In the genomic region with DNA sequence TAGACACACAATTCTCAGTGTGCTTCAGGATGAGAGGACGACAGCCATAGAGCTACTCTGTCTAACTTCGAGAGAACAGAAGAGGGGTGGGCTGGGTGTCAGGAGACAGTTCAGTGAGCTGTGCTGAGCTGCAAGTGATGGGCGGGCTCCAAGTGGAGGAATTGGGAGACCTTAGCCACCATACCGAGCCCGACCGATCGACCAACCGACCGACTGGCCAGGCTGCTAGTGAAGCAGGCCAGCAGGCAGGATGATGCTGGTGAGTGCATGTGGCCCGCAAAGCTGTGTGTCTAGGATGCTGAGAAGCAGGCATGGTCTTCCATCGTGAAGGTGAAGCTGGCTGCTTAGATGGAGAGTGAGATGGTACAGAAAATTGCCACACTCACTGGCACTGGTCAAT, we compare ENCODE assay signal across 14 mouse cellular contexts.
DNase-seq lines count a peak whose midpoint lies in the region; ATAC-seq lines count a peak whose summit lies in the region.
"Had no signal": no experiment of that assay in that cellular context is flagged by ENCODE, and none has a peak within 500 bp of the region (broad histone marks: within the 10 kb centered on the region; RNA-seq: fewer than 3 reads in every experiment).

No protein-coding gene starts in this region.

- H3K27ac ChIP-seq in forebrain, embryonic 15.5 days (replicated peaks): peak overlapping the region; percentile 43; the same call in 1 of the 2 replicates
- H3K27ac ChIP-seq in forebrain, embryonic 12.5 days: no peak overlapping the region
- no peak overlapping the region; the same call in 1 of the 2 replicates for H3K27ac ChIP-seq in limb, embryonic 13.5 days
- H3K27ac ChIP-seq in midbrain, embryonic 16.5 days (ENCODE audit: low read length): peak overlapping the region; percentile 65
- H3K27ac ChIP-seq in liver, embryonic 12.5 days: no peak overlapping the region
- H3K27ac ChIP-seq: heart, embryonic 13.5 days; intestine, embryonic 15.5 days; liver, embryonic 13.5 days; neural tube, embryonic 12.5 days had no signal

- H3K36me3 ChIP-seq in forebrain, embryonic 15.5 days: no peaks in the 10 kb centered on the region
- H3K36me3 ChIP-seq in forebrain, embryonic 12.5 days (replicated peaks): no peaks in the 10 kb centered on the region
- peaks cover 32% of the 10 kb centered on the region for H3K36me3 ChIP-seq in megakaryocyte, embryonic 14.5 days (replicated peaks; ENCODE audit: low read length)
- H3K36me3 ChIP-seq in limb, embryonic 13.5 days: no peaks in the 10 kb centered on the region
- H3K36me3 ChIP-seq in midbrain, embryonic 16.5 days (ENCODE audit: control insufficient read depth, insufficient read depth, low read length): no peaks in the 10 kb centered on the region
- peaks cover 3% of the 10 kb centered on the region; the same call in 1 of the 2 replicates for H3K36me3 ChIP-seq in liver, embryonic 12.5 days
- H3K36me3 ChIP-seq: heart, embryonic 13.5 days; intestine, embryonic 15.5 days; liver, embryonic 13.5 days; neural tube, embryonic 12.5 days had no signal

- peaks cover 36% of the 10 kb centered on the region for H3K4me1 ChIP-seq in forebrain, embryonic 15.5 days
- H3K4me1 ChIP-seq in forebrain, embryonic 12.5 days: peaks cover 21% of the 10 kb centered on the region
- peaks cover 94% of the 10 kb centered on the region for H3K4me1 ChIP-seq in megakaryocyte, embryonic 14.5 days
- H3K4me1 ChIP-seq in limb, embryonic 13.5 days: peaks cover 75% of the 10 kb centered on the region
- H3K4me1 ChIP-seq in midbrain, embryonic 16.5 days (ENCODE audit: control insufficient read depth, insufficient read depth, low read length): peaks cover 17% of the 10 kb centered on the region
- H3K4me1 ChIP-seq in liver, embryonic 12.5 days: peaks cover 68% of the 10 kb centered on the region

- no peak for ATAC-seq in forebrain, embryonic 15.5 days (replicated peaks)
- no peak for ATAC-seq in forebrain, embryonic 12.5 days (ENCODE audit: low FRiP score)
- no peak for ATAC-seq in megakaryocyte, adult 5-6 weeks (ENCODE audit: poor library complexity, severe bottlenecking)
- no peak for ATAC-seq in limb, embryonic 13.5 days (ENCODE audit: low FRiP score, low read depth)
- no peak for ATAC-seq in midbrain, embryonic 16.5 days
- ATAC-seq in liver, embryonic 12.5 days: no peak
- ATAC-seq: intestine, embryonic 15.5 days had no signal

- no peaks in the 10 kb centered on the region for H3K27me3 ChIP-seq in forebrain, embryonic 15.5 days
- no peaks in the 10 kb centered on the region for H3K27me3 ChIP-seq in forebrain, embryonic 12.5 days
- H3K27me3 ChIP-seq in megakaryocyte, embryonic 14.5 days (replicated peaks): no peaks in the 10 kb centered on the region
- H3K27me3 ChIP-seq in limb, embryonic 13.5 days: no peaks in the 10 kb centered on the region
- no peaks in the 10 kb centered on the region for H3K27me3 ChIP-seq in midbrain, embryonic 16.5 days (ENCODE audit: control insufficient read depth, insufficient read depth, low read depth, low read length)
- H3K27me3 ChIP-seq in liver, embryonic 12.5 days (replicated peaks): no peaks in the 10 kb centered on the region
- H3K27me3 ChIP-seq: CH12.LX; heart, embryonic 13.5 days; intestine, embryonic 15.5 days; liver, embryonic 13.5 days; neural tube, embryonic 12.5 days had no signal

- DNase-seq in urinary bladder, postnatal 25 days (ENCODE audit: low spot score): no peak
- DNase-seq: liver, embryonic 13.5 days had no signal

- H3K4me2 ChIP-seq in forebrain, embryonic 15.5 days (replicated peaks): no peak overlapping the region
- H3K4me2 ChIP-seq in forebrain, embryonic 12.5 days: no peak overlapping the region
- H3K4me2 ChIP-seq in limb, embryonic 13.5 days (replicated peaks): no peak overlapping the region
- H3K4me2 ChIP-seq in midbrain, embryonic 16.5 days (ENCODE audit: low read length): no peak overlapping the region
- H3K4me2 ChIP-seq in liver, embryonic 12.5 days: no peak overlapping the region
- H3K4me2 ChIP-seq: heart, embryonic 13.5 days; intestine, embryonic 15.5 days; liver, embryonic 13.5 days; lung, embryonic 14.5 days; neural tube, embryonic 12.5 days had no signal

- H3K4me3 ChIP-seq in forebrain, embryonic 15.5 days: no peak overlapping the region
- no peak overlapping the region for H3K4me3 ChIP-seq in forebrain, embryonic 12.5 days (replicated peaks)
- peak overlapping the region; percentile 75 for H3K4me3 ChIP-seq in megakaryocyte, embryonic 14.5 days (replicated peaks)
- H3K4me3 ChIP-seq in limb, embryonic 13.5 days: no peak overlapping the region
- no peak overlapping the region for H3K4me3 ChIP-seq in midbrain, embryonic 16.5 days (ENCODE audit: low read depth, low read length)
- no peak overlapping the region for H3K4me3 ChIP-seq in liver, embryonic 12.5 days
- H3K4me3 ChIP-seq: heart, embryonic 13.5 days; intestine, embryonic 15.5 days; liver, embryonic 13.5 days; neural tube, embryonic 12.5 days had no signal

- H3K9ac ChIP-seq in forebrain, embryonic 15.5 days (replicated peaks): no peak overlapping the region
- H3K9ac ChIP-seq in forebrain, embryonic 12.5 days: no peak overlapping the region
- H3K9ac ChIP-seq in limb, embryonic 13.5 days: 0 out of 2 replicates have a peak overlapping the region, but pooled peaks have one; percentile 8
- peak overlapping the region; percentile 44 for H3K9ac ChIP-seq in midbrain, embryonic 16.5 days (ENCODE audit: low read depth, low read length)
- no peak overlapping the region for H3K9ac ChIP-seq in liver, embryonic 12.5 days
- H3K9ac ChIP-seq: heart, embryonic 13.5 days; intestine, embryonic 15.5 days; liver, embryonic 13.5 days; lung, embryonic 14.5 days; neural tube, embryonic 12.5 days had no signal

- H3K9me3 ChIP-seq in forebrain, embryonic 15.5 days: no peaks in the 10 kb centered on the region
- H3K9me3 ChIP-seq in forebrain, embryonic 12.5 days: no peaks in the 10 kb centered on the region
- H3K9me3 ChIP-seq in megakaryocyte, embryonic 14.5 days: no peaks in the 10 kb centered on the region
- no peaks in the 10 kb centered on the region for H3K9me3 ChIP-seq in limb, embryonic 13.5 days
- no peaks in the 10 kb centered on the region for H3K9me3 ChIP-seq in midbrain, embryonic 16.5 days (replicated peaks; ENCODE audit: control insufficient read depth, low read length, poor library complexity, severe bottlenecking)
- no peaks in the 10 kb centered on the region for H3K9me3 ChIP-seq in liver, embryonic 12.5 days (replicated peaks)
- H3K9me3 ChIP-seq: heart, embryonic 13.5 days; intestine, embryonic 15.5 days; liver, embryonic 13.5 days; neural tube, embryonic 12.5 days had no signal

- WGBS in forebrain, embryonic 15.5 days: 75% methylated on average over 11 of the region's 11 CpGs
- WGBS in forebrain, embryonic 12.5 days: 77% methylated on average over 11 of the region's 11 CpGs
- 81% methylated on average over 11 of the region's 11 CpGs for WGBS in limb, embryonic 13.5 days
- 65% methylated on average over 11 of the region's 11 CpGs for WGBS in midbrain, embryonic 16.5 days
- 85% methylated on average over 11 of the region's 11 CpGs for WGBS in liver, embryonic 12.5 days (ENCODE audit: insufficient replicate concordance)

Comparison
In these comparisons a context has a peak if more than half of its experiments do, and no peak if none do; other contexts are left out.
1. H3K27ac ChIP-seq: peak in forebrain, embryonic 15.5 days (single experiment) and midbrain, embryonic 16.5 days (single experiment); none in forebrain, embryonic 12.5 days (single experiment), limb, embryonic 13.5 days (single experiment) and liver, embryonic 12.5 days (single experiment).
2. H3K9ac ChIP-seq: peak in limb, embryonic 13.5 days (single experiment) and midbrain, embryonic 16.5 days (single experiment); none in forebrain, embryonic 15.5 days (single experiment), forebrain, embryonic 12.5 days (single experiment) and liver, embryonic 12.5 days (single experiment).